Mouse (Mus musculus): Measurements from ENCODE around the gene Prss32.

Prss32 gene

DNA sequence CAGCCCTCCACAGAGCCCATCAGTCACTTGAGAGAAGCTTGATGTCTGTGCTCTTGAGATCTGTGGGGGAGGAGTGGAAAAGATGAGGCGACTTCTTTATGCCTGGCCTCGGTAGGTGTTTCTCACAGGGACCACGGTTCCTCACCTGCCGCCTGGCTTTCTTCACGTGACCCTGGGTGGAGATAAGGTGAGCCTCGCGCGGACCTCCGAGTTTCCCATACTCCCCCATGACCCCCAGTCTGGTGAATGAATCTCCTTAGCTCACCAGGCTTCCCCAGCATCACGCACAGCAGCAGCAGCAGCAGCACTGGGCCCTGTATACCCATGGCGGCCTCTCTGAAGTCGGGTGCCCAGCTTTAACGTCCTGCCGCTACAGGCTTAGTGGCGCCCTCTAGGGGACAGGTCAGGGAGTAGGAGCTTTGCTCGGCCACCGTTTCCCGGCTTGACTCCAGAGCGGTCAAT lies at the start of gene Prss32, which contains the start of gene Prss41:
Gene Prss32, plus strand, starts transcription at position 44 of the 462 bp plus-strand sequence.
Gene Prss41, minus strand, starts transcription at position 361 of the 462 bp plus-strand sequence.
- in situ Hi-C loops (cut with MboI): no loop called here

DNA sequence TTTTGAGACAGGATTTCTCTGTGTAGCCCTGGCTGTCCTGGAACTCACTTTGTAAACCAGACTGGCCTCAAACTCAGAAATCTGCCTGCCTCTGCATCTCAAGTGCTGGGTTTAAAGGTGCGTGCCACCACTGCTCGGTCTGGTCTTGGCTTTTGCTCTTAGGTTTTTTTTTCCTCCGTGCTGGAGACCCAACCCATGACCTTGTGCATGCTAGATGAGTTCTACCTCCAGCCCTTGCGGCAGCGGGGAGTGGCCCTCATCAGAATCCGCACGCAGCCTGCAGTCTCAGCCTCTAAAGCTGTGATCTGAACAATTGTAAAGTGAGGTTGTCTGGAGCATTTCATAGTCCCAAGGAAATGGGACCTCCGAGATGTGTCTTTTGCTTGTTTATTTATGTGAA lies 48.3 kb upstream of the Prss32 start:
- in situ Hi-C loops (cut with MboI): no loop called here

DNA sequence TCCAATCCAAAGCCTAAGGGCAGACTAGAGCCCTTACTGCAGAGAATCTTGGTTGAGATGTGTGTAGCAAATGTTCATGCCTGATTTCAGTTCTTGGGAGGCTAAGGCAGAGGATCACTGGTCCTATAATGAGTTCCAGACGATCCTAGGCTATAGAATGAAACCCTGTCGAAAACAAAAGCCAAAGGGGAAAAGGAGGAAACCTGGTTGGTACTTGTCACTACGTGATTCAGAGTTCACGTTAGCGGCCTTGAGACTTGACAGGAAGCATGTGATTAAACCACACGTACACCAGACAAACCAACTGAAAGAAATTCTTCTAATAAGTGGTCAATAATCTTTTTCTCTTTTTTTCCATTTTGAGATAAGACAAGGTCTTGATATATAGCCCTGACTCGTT lies 46.3 kb upstream of the Prss32 start:
- in situ Hi-C loops (cut with MboI): no loop called here

DNA sequence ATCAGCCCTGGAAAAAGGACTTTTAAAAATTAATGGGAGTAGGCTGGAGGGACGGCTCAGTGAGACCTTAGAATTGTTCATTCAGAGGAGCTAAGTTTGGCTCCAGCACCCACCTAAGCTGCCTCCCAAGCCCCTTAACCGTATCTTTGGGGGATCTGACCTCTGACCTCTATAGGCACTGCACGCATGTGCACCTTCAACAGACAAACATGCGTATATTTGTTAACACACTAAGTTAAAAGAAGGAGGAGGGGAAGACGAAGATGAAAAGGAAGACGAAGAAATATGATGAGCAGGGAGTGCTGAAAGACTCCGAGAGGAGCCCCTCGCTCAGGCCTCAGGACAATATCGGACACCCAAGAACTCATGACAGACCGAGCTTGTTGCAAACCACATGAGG lies 42.0 kb upstream of the Prss32 start:
- in situ Hi-C loops (cut with MboI): no loop called here

DNA sequence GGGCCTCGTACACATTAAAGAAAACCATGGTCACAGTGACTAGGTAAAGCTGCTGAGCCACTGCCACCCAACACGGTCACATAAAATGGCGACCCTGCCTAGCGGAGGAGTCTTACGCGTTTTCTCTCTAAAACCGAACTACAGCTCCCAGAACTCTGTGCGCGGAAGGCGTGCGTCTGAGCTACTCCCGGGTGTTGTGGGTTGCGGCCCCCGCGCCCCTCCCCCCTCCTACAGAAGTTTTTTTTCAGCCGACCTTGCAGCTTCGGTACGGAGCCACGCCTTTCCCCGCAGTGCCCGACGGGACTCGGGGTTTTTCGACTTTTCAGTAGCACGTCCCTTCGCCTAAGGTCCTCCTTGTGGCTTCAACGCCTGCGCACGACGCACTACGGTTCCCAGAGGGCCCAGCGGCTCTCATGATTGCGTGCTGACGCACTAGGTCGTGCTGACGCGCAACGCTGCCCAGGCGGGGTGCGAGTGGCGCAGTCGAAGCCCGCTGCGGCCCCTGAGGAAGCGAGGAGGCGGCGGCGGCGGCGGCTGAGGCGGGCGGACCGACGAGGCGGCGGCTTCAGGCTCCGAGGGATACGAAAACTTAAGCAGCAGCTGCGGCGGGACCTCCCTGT lies 40.8 kb upstream of the Prss32 start:
- in situ Hi-C loops (cut with MboI): no loop called here

DNA sequence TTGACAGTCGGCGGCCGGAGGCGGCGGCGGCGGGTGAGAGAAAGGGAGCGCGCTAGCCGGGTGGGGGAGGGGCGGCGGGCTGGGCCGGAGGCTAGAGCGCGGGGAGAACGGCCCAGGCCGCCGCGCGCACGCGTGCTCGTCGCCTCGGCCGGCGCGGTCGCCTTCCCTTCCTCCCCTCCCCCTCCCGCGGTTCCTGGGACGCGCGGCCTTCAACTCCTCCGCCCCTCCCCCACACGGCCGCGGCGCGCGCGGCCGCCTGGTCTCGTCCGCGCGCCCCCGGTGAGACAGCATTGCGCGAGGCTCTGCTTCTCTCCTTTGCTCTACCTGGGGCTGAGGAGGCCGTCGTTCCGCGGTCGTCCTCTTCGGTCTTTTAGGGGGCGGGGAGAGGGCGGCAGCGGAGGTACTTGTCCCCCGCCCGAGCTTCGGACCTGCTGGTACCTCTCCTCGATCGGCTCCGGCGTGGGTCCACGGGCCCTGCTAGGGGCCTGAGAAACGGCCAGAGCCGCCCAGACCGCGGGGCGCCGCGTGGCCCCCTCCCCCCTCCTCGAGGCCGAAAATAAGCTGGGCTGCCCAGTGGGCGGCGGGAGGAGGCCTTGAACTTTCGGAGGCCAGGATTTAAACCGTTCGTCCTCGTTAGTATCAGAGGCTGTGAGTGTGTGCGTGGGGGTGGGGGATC lies 40.2 kb upstream of the Prss32 start:
- in situ Hi-C loops (cut with MboI): no loop called here

DNA sequence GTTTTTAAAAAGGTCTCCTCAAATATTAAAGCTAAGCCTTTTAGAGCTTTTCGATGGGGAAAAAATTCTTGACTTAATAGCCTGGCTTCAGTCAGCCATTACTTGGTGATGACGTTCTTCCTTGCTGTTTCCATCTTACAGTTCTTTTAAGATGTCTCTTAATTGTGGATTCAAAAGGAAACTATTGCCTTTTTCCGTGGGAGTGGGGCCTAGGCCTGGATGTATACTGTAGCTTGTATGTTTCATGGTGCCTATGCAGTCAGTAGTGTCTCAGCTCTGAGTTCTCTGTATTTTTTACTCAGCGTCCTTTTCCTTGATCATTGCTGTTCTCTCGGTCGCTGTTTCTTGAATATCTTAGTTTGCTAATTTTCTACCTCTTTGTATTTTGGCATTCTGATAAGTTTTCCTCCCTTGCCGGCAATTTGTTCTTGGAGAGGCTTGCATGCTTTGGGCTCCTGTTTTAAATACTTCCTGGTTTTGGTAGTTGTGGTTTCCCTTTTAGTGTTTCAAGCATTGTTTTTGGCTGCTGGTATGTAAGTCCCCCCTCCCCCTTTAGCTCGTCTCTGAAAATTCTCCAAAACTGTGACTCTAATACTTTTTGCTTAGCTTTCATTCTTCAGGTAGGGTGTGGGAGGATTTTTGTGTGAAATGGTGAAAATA lies 39.1 kb upstream of the Prss32 start:
- in situ Hi-C loops (cut with MboI): no loop called here

DNA sequence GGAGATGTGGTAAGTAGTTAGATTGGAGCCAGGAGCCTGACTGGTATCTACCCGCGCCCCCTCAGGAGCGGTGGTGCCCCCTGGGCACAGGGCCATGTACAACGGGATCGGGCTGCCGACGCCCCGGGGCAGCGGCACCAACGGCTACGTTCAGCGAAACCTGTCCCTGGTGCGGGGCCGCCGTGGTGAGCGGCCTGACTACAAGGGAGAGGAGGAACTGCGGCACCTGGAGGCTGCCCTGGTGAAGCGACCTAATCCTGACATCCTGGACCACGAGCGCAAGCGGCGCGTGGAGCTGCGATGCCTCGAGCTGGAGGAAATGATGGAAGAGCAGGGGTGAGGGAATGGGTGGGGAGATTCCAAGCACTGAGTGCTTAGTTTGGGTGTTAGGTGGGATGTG lies 36.8 kb upstream of the Prss32 start:
- in situ Hi-C loops (cut with MboI): no loop called here

DNA sequence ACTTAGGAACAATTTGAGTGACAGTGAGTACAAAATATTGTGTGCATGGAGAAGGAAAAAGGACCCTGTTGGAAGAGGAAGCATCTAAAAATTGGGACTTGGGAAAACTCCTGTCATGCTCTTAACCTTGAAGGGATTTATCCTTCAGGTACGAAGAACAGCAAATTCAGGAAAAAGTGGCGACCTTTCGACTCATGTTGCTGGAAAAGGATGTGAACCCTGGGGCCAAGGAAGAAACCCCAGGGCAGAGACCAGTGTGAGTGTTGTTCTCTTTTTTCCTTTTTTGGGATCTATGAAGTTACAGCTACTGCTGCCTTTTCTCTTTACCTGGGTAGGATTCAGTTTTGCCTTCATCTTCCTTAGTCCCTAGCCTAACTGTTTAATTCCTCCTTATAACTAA lies 35.7 kb upstream of the Prss32 start:
- in situ Hi-C loops (cut with MboI): no loop called here

DNA sequence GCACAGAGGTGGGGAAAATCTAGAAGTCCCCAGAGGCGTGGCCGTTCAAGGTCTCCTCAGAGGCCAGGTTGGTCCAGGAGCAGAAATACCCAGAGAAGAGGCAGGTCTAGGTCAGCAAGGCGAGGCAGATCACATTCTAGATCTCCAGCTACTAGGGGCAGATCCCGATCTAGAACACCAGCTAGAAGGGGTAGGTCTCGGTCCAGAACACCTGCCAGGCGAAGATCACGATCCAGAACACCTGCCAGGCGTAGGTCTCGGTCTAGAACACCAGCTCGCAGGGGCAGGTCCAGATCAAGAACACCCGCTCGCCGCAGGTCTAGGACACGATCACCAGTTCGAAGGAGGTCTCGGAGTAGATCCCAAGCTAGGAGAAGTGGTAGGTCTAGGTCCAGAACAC lies 28.0 kb upstream of the Prss32 start:
- in situ Hi-C loops (cut with MboI): no loop called here

DNA sequence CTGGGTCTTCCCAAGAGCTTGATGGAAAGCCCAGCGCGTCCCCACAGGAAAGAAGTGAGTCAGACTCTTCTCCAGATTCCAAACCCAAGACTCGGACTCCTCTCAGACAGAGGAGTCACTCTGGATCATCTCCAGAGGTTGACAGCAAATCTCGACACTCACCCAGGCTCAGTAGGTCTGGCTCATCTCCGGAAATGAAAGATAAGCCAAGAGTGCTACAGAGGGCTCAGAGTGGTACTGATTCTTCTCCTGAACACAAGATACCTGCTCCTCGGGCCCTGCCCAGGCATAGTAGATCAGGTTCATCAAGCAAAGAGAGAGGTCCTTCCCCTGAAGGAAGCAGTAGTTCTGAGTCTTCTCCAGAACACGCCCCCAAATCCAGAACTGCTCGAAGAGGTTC lies 25.1 kb upstream of the Prss32 start:
- in situ Hi-C loops (cut with MboI): no loop called here

DNA sequence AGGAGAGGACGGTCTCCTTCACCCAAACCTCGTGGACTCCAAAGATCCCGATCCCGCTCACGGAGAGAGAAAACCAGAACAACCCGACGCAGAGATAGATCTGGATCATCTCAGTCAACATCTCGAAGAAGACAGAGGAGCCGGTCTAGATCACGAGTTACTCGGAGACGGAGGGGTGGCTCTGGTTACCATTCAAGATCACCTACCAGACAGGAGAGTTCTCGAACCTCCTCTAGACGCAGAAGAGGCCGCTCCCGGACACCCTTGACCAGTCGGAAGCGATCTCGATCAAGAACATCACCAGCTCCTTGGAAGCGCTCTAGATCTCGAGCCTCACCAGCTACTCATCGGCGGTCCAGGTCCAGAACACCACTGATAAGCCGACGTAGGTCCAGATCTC lies 24.4 kb upstream of the Prss32 start:
- in situ Hi-C loops (cut with MboI): no loop called here

DNA sequence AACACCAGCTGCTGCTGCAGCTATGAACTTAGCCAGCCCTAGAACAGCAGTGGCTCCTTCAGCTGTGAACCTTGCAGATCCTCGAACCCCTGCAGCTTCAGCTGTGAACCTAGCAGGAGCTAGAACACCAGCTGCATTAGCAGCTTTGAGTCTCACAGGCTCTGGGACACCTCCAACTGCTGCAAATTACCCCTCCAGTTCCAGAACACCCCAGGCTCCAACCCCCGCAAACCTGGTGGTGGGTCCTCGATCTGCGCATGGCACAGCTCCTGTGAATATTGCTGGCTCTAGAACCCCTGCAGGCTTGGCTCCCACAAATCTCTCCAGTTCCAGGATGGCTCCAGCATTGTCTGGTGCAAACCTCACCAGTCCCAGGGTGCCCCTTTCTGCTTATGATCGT lies 22.9 kb upstream of the Prss32 start:
- in situ Hi-C loops (cut with MboI): no loop called here

DNA sequence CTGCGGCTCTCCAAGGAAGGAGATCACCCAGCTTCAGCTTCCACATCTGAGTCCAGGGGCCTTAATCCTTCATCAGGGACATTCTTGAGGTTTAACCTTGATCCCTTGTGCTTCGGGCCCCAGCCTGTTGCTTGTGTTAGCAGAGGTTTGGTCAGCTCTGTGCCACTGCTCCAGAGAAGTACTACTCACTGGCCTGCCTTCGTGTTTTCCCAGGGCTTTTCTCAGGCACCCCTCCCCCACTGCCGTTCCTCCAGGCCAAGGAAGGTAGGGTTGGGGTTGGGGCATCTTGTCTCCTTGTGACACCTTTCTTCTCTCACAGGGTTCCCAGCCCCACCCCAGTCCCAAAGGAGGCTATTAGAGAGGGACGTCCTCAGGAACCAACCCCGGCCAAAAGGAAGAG lies 21.6 kb upstream of the Prss32 start:
- in situ Hi-C loops (cut with MboI): no loop called here

DNA sequence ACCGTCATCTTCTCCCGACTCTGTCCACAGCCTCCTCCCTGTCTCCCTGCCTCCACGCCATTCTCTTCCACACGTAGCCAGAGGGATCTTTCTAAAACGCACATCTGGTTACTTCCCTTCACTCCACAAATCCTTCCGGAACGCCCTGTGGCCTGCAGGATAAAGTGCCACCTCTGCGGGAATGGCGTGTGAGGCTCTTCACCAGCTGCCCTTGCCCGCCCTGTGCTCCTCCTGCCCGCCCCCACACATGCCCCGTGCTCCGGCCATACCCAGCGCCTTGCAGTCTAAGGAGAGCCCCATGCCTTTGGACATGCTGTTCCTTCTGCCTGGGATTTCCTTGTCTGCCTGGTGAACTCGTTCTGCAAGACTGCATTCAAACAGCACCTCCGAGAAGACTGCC lies 20.6 kb upstream of the Prss32 start:
- in situ Hi-C loops (cut with MboI): no loop called here

DNA sequence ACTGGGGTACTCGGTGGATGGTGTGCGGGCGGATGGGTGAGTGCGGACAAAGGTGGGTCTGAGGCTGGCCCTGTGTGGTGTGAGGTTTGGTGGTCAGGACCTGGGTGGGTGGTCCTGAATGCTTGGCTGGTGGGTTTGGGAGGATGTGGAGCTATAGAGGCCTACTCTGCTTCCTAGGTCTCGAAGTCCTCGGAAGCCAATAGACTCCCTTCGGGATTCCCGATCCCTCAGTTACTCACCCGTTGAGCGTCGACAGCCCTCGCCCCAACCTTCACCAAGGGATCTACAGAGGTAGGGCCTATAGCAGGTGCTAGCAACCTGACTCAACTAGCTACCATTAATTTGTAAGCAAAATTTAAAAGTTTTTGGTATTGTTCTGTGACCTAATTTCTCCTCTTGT lies 20.0 kb upstream of the Prss32 start:
- in situ Hi-C loops (cut with MboI): no loop called here

DNA sequence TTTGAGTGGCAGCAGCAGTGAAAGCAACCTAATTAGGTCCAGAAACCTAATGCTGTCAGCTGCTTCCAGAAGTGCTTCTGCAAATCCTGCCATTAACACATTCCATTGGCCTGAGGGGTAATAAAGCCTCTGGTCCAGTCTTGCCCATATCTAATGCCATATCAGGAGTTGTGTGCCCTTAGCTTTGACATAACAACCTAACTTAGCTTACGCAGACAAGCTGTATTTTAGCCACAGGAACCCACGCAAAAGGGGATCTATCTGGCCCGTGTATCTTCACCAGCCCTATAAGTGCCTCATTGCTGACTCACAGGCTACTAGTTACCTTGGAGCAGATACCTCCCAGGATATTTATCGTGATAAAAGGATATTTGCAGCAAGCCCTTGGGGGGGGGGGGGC lies 18.1 kb upstream of the Prss32 start:
- in situ Hi-C loops (cut with MboI): no loop called here

DNA sequence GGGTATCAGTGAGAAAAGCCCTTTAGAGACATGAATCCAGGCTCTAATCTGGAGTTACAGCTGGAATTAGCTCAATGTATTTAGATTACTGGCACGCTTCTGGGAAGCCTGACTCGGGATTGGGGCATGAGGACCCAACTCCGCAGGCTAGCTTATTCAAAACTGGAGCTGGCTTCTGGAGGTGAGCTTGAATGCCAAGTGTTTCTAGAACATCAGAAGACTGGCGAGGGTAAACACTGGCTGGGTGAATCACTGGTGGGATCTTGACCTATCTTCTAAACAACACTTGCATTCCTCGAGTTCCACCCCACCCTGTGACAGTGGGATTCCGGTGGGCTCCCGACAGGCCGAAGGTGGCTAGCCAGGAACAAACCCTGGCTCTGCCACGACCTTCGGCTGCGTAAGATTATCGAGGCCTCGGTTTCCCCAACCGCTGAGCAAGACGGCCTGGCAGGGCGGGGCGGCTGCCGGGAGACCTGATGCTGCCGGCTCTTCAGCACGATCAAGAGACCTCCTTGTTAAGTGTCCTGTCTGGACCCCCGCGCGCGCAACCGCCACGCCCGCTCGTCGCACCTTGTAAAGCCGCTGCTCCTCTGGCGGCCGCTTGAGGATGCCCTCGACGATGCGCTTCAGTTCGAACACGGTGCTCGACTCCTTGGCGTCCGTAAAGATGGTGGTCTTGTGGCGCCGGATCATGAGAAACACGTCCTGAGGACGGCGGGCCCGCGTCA lies 15.2 kb upstream of the Prss32 start:
- in situ Hi-C loops (cut with MboI): no loop called here

DNA sequence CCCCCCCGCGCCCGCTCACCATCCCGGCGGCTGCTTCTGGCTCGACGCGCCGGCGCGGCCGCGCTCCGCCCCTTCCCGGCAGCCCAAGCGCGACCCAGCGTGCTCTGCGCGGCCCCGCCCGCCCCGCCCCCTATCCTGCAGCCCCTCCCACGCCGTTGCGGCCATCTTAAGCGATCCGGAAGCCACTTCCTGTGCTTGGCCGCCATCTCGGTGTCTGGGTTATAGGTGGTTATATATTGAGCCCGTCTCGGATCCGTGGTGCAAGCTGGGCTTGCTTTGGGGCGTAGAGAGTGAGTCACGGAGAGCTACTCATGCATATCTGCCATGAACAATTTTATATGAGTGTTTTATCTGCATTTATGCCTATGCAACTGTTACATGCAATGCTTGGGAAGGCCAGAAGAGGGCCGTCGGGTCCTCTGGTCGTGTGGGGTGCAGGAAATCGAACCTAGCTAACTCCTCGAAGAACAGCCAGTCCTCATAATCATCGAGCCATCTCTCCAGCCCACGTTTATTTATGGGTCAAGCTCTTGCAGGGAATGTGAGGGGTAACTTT lies 14.5 kb upstream of the Prss32 start, which contains the start of gene Elob:
Gene Elob, minus strand, starts transcription at position 73 of the 556 bp plus-strand sequence.
- in situ Hi-C loops (cut with MboI): no loop called here

DNA sequence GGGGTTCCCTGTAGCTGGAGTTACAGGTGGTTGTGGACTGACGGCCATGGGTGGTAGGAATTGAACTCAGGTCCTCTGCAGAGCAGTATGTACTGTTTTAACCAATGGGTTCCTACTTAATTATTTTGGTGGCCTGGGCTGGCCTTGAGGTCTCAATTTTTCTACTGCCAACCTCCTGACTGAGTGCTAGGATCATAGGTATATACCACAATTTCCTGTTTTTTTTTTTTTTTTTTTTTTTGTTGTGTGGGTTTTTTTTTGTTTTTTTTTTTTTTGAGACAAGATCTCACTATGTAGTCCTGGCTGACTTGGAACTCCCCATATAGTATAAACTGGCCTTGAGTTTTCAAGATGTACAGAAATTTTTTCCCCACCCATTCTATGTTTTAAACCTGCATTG lies 12.5 kb upstream of the Prss32 start:
- in situ Hi-C loops (cut with MboI): no loop called here

DNA sequence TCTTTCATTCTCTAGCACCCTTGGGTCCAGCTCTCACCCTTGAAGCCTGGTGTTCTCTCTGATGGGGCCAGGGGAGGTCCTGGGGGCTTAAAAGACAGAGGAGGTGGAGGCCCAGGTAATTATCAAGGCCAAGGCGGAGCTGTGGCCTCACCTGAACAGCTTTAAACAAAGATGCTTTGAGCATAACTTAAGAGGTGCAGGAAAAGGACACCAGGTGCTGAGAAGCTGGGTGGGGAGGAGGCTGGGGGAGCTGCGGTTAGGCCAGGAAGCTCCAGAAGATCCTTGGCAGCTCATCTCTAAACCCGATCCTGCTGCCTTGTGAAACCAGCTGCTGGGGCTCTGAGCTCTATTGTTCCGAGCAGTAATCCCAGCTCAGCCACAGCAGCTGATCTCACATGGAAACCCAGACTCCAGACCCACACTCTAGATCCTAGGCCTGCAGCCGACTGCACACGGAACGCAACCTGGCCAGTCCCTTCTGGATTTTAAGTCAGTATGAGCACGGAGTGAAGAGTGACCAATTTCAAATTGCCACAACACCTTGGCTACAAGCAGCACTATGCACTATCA lies 7.6 kb upstream of the Prss32 start, which contains the start of gene Prss33:
Gene Prss33, minus strand, starts transcription at position 51 of the 570 bp plus-strand sequence.
- in situ Hi-C loops (cut with MboI): loop anchor here (5.0 kb wide), 1 partner anchor 59 kb away; no protein-coding TSS in a partner anchor

DNA sequence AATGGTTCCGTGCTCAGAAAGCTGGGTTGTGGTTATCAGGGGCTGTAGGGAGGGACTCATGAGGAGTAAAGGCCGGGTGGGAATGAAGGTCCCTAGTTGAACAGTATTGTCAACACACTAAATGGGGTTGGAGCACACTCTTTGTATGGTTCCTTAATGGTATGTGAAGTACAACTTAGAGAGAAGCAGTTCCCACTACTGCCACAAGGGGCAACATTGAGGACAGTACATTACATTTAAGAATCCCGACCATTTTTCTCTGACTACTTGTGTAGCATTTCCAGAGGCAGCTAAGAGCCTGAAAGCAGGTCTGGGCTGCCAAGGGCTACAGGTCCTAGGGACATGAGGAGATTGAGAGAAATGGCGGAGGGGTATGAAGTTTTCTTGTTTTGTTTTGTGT lies 2.5 kb upstream of the Prss32 start:
- in situ Hi-C loops (cut with MboI): no loop called here

Data from mature B cell (primary cell).